In genomic region chr8:105801153-105801904, GRCm38 (mm10) we compare ENCODE assay signal across 16 mouse cellular contexts. TPM values are rescaled to one million over a fixed set of nuclear protein-coding genes. Genes with fewer than 3 reads are reported as not detected.
DNase-seq lines count a peak whose midpoint lies in the region; ATAC-seq and TF ChIP-seq lines count a peak whose summit lies in the region.
"Had no signal": no experiment of that assay in that cellular context is flagged by ENCODE, and none has a peak within 500 bp of the region (broad histone marks: within the 10 kb centered on the region; RNA-seq: fewer than 3 reads in every experiment).

No protein-coding gene starts in this region.

- peak overlapping the region; percentile 52 for H3K9ac ChIP-seq in liver, embryonic 15.5 days
- H3K9ac ChIP-seq: embryonic facial prominence, embryonic 15.5 days; lung, embryonic 15.5 days; midbrain, embryonic 12.5 days had no signal

- 29% methylated on average over 6 of the region's 6 CpGs for WGBS in liver, embryonic 15.5 days (ENCODE audit: insufficient replicate concordance)

- no peak overlapping the region for H3K4me3 ChIP-seq in gastrocnemius, adult 2 months
- H3K4me3 ChIP-seq in liver, embryonic 15.5 days (replicated peaks), result peak overlapping the region; percentile 41
- H3K4me3 ChIP-seq: embryonic facial prominence, embryonic 15.5 days; lung, embryonic 15.5 days; midbrain, embryonic 12.5 days had no signal

- H3K27me3 ChIP-seq in liver, embryonic 15.5 days, result no peaks in the 10 kb centered on the region
- H3K27me3 ChIP-seq: embryonic facial prominence, embryonic 15.5 days; lung, embryonic 15.5 days; midbrain, embryonic 12.5 days had no signal

- no peaks in the 10 kb centered on the region for H3K9me3 ChIP-seq in liver, embryonic 15.5 days (replicated peaks)
- H3K9me3 ChIP-seq: embryonic facial prominence, embryonic 15.5 days; lung, embryonic 15.5 days; midbrain, embryonic 12.5 days had no signal

- peak overlapping the region; percentile 67 for H3K4me2 ChIP-seq in liver, embryonic 15.5 days
- H3K4me2 ChIP-seq: embryonic facial prominence, embryonic 15.5 days; lung, embryonic 15.5 days; midbrain, embryonic 12.5 days had no signal

- peaks cover 87% of the 10 kb centered on the region for H3K4me1 ChIP-seq in liver, embryonic 15.5 days (replicated peaks)

- no peak for TF ChIP-seq CTCF in gastrocnemius, adult 2 months (IDR thresholded peaks at IDR 0.05)

- DNase-seq in gastrocnemius, adult 2 months, result no peak
- no peak for DNase-seq in gastrocnemius, adult 8-10 months (ENCODE audit: low spot score in 2 of 2)
- DNase-seq in 416B (ENCODE audit: low read depth), result peak; percentile 57
- no peak for DNase-seq in left cerebral cortex, postnatal 36 days (ENCODE audit: low spot score in 2 of 2)
- DNase-seq in gastrocnemius, postnatal 4 days (ENCODE audit: low spot score in 2 of 2), result no peak
- no peak for DNase-seq in left cerebral cortex, adult 18-20 months (ENCODE audit: low spot score in 2 of 2)
- DNase-seq: cerebellum, postnatal 14 days had no signal

- H3K27ac ChIP-seq in gastrocnemius, adult 2 months, result peak overlapping the region; percentile 86
- H3K27ac ChIP-seq in liver, embryonic 15.5 days (replicated peaks), result peak overlapping the region; percentile 99
- H3K27ac ChIP-seq: midbrain, embryonic 12.5 days had no signal

- peak; percentile 83 for ATAC-seq in common myeloid progenitor, adult 5-6 weeks (replicated peaks; ENCODE audit: low read depth, poor library complexity, severe bottlenecking)
- ATAC-seq in liver, embryonic 15.5 days (ENCODE audit: insufficient read depth), result peak; percentile 93
- ATAC-seq: activated CD4-positive, CD25-positive, alpha-beta regulatory T cell, adult 4 months had no signal

- peaks cover 83% of the 10 kb centered on the region for H3K36me3 ChIP-seq in liver, embryonic 15.5 days (replicated peaks)

- intact Hi-C loops in gastrocnemius, adult 2 months (cut with DNase I), result no loop called here
- intact Hi-C loops in left cerebral cortex, postnatal 36 days (cut with DNase I), result no loop called here

RNA-seq across cellular contexts. Expression of gene Ranbp10, which starts 25.8 kb away (rescaled TPM):
- total RNA-seq in gastrocnemius, adult 2 months (2021), result 10 to 100 TPM; 23.0 to 24.3 TPM
- total RNA-seq in gastrocnemius, adult 8-10 months (2022), result 10 to 100 TPM; 19.3 to 25.2 (median 23.0) TPM
- total RNA-seq in common myeloid progenitor, adult 5-6 weeks (2017), result 9.4 and 13.4 TPM in 2 replicates
- polyA plus RNA-seq in liver, embryonic 15.5 days (2015; fragmentation: Nextera tagmentation; extraction: Ambion mirVana), result 45.0 and 52.2 TPM in 2 replicates
- total RNA-seq in left cerebral cortex, postnatal 36 days (2021), result 10 to 100 TPM; 22.1 to 25.1 TPM
- 10 to 100 TPM; 28.6 to 32.3 TPM for total RNA-seq in gastrocnemius, postnatal 4 days (2021)
- total RNA-seq in left cerebral cortex, adult 18-20 months (2021), result 10 to 100 TPM; 22.6 to 22.9 TPM

RNA-seq across cellular contexts. Expression of gene Tsnaxip1, which starts 26.2 kb away (rescaled TPM):
- not detected for total RNA-seq in gastrocnemius, adult 2 months (2021)
- not detected for total RNA-seq in gastrocnemius, adult 8-10 months (2022)
- total RNA-seq in common myeloid progenitor, adult 5-6 weeks (2017), result not detected in 2 replicates
- 0.07 and 0.22 TPM in 2 replicates for polyA plus RNA-seq in liver, embryonic 15.5 days (2015; fragmentation: Nextera tagmentation; extraction: Ambion mirVana)
- total RNA-seq in left cerebral cortex, postnatal 36 days (2021), result not detected
- total RNA-seq in gastrocnemius, postnatal 4 days (2021), result under 1 TPM; 0.74 to 0.75 TPM
- total RNA-seq in left cerebral cortex, adult 18-20 months (2021), result under 1 TPM in 1 of 2 experiments, not detected in 1; 0.26 TPM
- total RNA-seq: hematopoietic stem cell, adult 5-6 weeks had no signal
- polyA plus RNA-seq: activated CD4-positive, CD25-positive, alpha-beta regulatory T cell, adult 4 months; intestine, embryonic 14.5 days; large intestine, adult 2 months had no signal

RNA-seq across cellular contexts. Expression of gene Gfod2, which starts 42.9 kb away (rescaled TPM):
- total RNA-seq in gastrocnemius, adult 2 months (2021), result 1 to 10 TPM; 7.2 to 7.4 TPM
- total RNA-seq in gastrocnemius, adult 8-10 months (2022), result 1 to 10 TPM; 7.0 to 9.1 (median 8.3) TPM
- total RNA-seq in common myeloid progenitor, adult 5-6 weeks (2017), result 0.92 and 3.7 TPM in 2 replicates
- polyA plus RNA-seq in liver, embryonic 15.5 days (2015; fragmentation: Nextera tagmentation; extraction: Ambion mirVana), result 1.8 and 2.3 TPM in 2 replicates
- 10 to 100 TPM; 25.4 to 26.3 TPM for total RNA-seq in left cerebral cortex, postnatal 36 days (2021)
- 1 to 10 TPM; 5.2 to 6.0 TPM for total RNA-seq in gastrocnemius, postnatal 4 days (2021)
- 10 to 100 TPM; 23.4 to 23.5 TPM for total RNA-seq in left cerebral cortex, adult 18-20 months (2021)

RNA-seq across cellular contexts. Expression of gene Cenpt, which starts 51.7 kb away (rescaled TPM):
- total RNA-seq in gastrocnemius, adult 2 months (2021), result 1 to 10 TPM; 1.0 to 1.8 TPM
- 1 to 10 TPM in 1 of 4 experiments, under 1 TPM in 3; 0.31 to 1.4 (median 0.72) TPM for total RNA-seq in gastrocnemius, adult 8-10 months (2022)
- total RNA-seq in common myeloid progenitor, adult 5-6 weeks (2017), result 13.4 and 16.9 TPM in 2 replicates
- 20.3 and 22.7 TPM in 2 replicates for polyA plus RNA-seq in liver, embryonic 15.5 days (2015; fragmentation: Nextera tagmentation; extraction: Ambion mirVana)
- 10 to 100 TPM; 15.2 to 18.0 TPM for total RNA-seq in left cerebral cortex, postnatal 36 days (2021)
- total RNA-seq in gastrocnemius, postnatal 4 days (2021), result 10 to 100 TPM; 11.5 to 12.9 TPM
- total RNA-seq in left cerebral cortex, adult 18-20 months (2021), result 10 to 100 TPM; 14.1 to 18.1 TPM

RNA-seq across cellular contexts. Expression of gene Thap11, which starts 53.6 kb away (rescaled TPM):
- 10 to 100 TPM; 21.9 to 25.0 TPM for total RNA-seq in gastrocnemius, adult 2 months (2021)
- 10 to 100 TPM; 20.4 to 24.1 (median 22.0) TPM for total RNA-seq in gastrocnemius, adult 8-10 months (2022)
- total RNA-seq in common myeloid progenitor, adult 5-6 weeks (2017), result 23.6 and 24.3 TPM in 2 replicates
- 31.5 and 32.2 TPM in 2 replicates for polyA plus RNA-seq in liver, embryonic 15.5 days (2015; fragmentation: Nextera tagmentation; extraction: Ambion mirVana)
- 10 to 100 TPM; 38.9 to 44.8 TPM for total RNA-seq in left cerebral cortex, postnatal 36 days (2021)
- total RNA-seq in gastrocnemius, postnatal 4 days (2021), result 10 to 100 TPM; 37.5 to 39.2 TPM
- 10 to 100 TPM; 40.8 to 41.6 TPM for total RNA-seq in left cerebral cortex, adult 18-20 months (2021)
